Mouse (Mus musculus) stomach, postnatal 0 days (tissue): ENCODE data around the gene Rce1.

Source experiments
- CTCF ChIP-seq: IDR thresholded peaks from 2 replicates; pipeline ENCODE4 v1.5.1; 2016; ENCODE audit warnings: antibody characterized with exemption, low read depth, mild to moderate bottlenecking, moderate library complexity
- EP300 ChIP-seq: optimal IDR thresholded peaks from 2 replicates; pipeline ENCODE3; 2016; ENCODE audit warnings: antibody characterized with exemption

- TF ChIP-seq CTCF (no peak), EP300 (no peak)
These were observed 10.9 kb downstream of the Rce1 start for GRCm38 (mm10) chr19:4614305-4615150.
